19 mouse cellular contexts compared by ENCODE assay signal in the genomic region with DNA sequence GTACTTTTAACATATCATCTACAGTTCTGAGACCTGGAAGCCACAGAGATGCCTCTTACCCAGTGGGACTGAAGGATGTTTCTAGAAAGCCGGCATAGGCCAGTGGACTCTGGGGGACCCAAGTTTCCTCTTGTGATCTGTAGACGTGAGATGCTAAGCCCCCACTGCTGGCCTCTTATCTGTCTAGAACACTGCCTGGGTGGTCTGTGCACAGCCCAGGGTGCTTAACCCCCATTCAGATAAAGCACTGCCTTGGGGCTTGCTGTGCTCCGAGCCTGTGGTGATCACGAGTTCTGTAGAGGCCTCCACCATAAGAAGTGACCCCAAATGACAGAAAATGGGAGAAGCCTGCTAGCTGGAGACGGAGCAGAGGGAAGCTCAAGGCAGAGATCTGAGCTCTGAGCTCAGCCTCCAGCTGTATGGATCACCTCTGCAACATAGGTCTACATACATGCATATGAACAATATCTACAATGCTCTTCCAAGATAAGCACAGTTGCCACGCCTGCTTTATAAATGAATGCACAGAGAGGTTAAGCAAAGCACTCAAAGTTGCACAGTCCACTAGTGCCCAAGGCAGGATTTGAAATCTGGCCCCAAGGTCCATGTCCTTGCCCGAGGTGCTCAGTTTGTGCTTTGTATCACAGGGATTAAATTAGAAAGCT.
DNase-seq lines count a peak whose midpoint lies in the region; ATAC-seq and TF ChIP-seq lines count a peak whose summit lies in the region.
"Had no signal": no experiment of that assay in that cellular context is flagged by ENCODE, and none has a peak within 500 bp of the region (broad histone marks: within the 10 kb centered on the region; RNA-seq: fewer than 3 reads in every experiment).

No protein-coding gene starts in this region.

- H3K9ac ChIP-seq in heart, embryonic 11.5 days (ENCODE audit: low read depth, low read length) = no peak overlapping the region
- H3K9ac ChIP-seq in liver, embryonic 11.5 days (ENCODE audit: low read depth, low read length) = peak overlapping the region; percentile 64
- H3K9ac ChIP-seq in liver, postnatal 0 days (replicated peaks) = no peak overlapping the region
- H3K9ac ChIP-seq: heart, embryonic 15.5 days; limb, embryonic 15.5 days; midbrain, embryonic 15.5 days had no signal

- H3K4me3 ChIP-seq in heart, embryonic 11.5 days (ENCODE audit: low read depth, low read length) = no peak overlapping the region
- peak overlapping the region; percentile 24 for H3K4me3 ChIP-seq in liver, embryonic 11.5 days (ENCODE audit: low read depth, low read length)
- H3K4me3 ChIP-seq in liver, postnatal 0 days (ENCODE audit: low read depth, low read length) = no peak overlapping the region
- H3K4me3 ChIP-seq: embryonic facial prominence, embryonic 12.5 days; gastrocnemius, adult 2 months; heart, embryonic 15.5 days; layer of hippocampus, adult 2 months; limb, embryonic 15.5 days; midbrain, embryonic 15.5 days; myocyte had no signal

- H3K27me3 ChIP-seq in heart, embryonic 11.5 days (ENCODE audit: control insufficient read depth, insufficient read depth, low read length) = no peaks in the 10 kb centered on the region
- no peaks in the 10 kb centered on the region for H3K27me3 ChIP-seq in liver, embryonic 11.5 days (replicated peaks; ENCODE audit: control insufficient read depth, insufficient read depth, low read length)
- no peaks in the 10 kb centered on the region for H3K27me3 ChIP-seq in liver, postnatal 0 days (ENCODE audit: insufficient read depth, low read length)
- H3K27me3 ChIP-seq: embryonic facial prominence, embryonic 12.5 days; heart, embryonic 15.5 days; limb, embryonic 15.5 days; midbrain, embryonic 15.5 days had no signal

- peaks cover 11% of the 10 kb centered on the region for H3K4me1 ChIP-seq in heart, embryonic 11.5 days (ENCODE audit: control insufficient read depth, insufficient read depth, low read length)
- peaks cover 30% of the 10 kb centered on the region for H3K4me1 ChIP-seq in liver, embryonic 11.5 days (replicated peaks; ENCODE audit: control insufficient read depth, insufficient read depth, low read length)
- H3K4me1 ChIP-seq in liver, postnatal 0 days (ENCODE audit: insufficient read depth) = no peaks in the 10 kb centered on the region

- DNase-seq in heart, postnatal 25 days (ENCODE audit: low spot score) = no peak
- DNase-seq in retina, postnatal 1 day = peak; percentile 43
- no peak for DNase-seq in retina, embryonic 14.5 days (ENCODE audit: low spot score)
- DNase-seq in liver, embryonic 11.5 days (ENCODE audit: low spot score) = peak; percentile 59
- DNase-seq in liver, postnatal 0 days = no peak
- no peak for DNase-seq in cerebellum, postnatal 25 days
- no peak for DNase-seq in adrenal gland, adult 2 months
- DNase-seq: cerebellum, adult 9-10 months; gastrocnemius, adult 2 months; kidney, adult 11 months; thymus, adult 18-20 months had no signal

- peak; percentile 70 for ATAC-seq in heart, embryonic 11.5 days (replicated peaks; ENCODE audit: insufficient number of reproducible peaks, low FRiP score, low TSS enrichment)
- ATAC-seq in liver, embryonic 11.5 days (replicated peaks; ENCODE audit: low FRiP score) = peak; percentile 95
- peak; percentile 76 for ATAC-seq in liver, postnatal 0 days
- ATAC-seq: midbrain, embryonic 15.5 days had no signal

- no peak for TF ChIP-seq CTCF in liver, postnatal 0 days (IDR thresholded peaks at IDR 0.05; ENCODE audit: low read depth)

- TF ChIP-seq EP300 in liver, postnatal 0 days (IDR thresholded peaks at IDR 0.05; ENCODE audit: low read depth) = peak; percentile 38; the same call in 1 of the 2 replicates

- H3K9me3 ChIP-seq in heart, embryonic 11.5 days (replicated peaks; ENCODE audit: control insufficient read depth, low read length) = no peaks in the 10 kb centered on the region
- no peaks in the 10 kb centered on the region for H3K9me3 ChIP-seq in liver, embryonic 11.5 days (ENCODE audit: control insufficient read depth, low read length)
- no peaks in the 10 kb centered on the region for H3K9me3 ChIP-seq in liver, postnatal 0 days (ENCODE audit: low read length)
- H3K9me3 ChIP-seq: heart, embryonic 15.5 days; limb, embryonic 15.5 days; midbrain, embryonic 15.5 days had no signal

- intact Hi-C loops in heart, postnatal 25 days (cut with DNase I) = no loop called here

- H3K4me2 ChIP-seq in heart, embryonic 11.5 days = peak overlapping the region; percentile 17
- peak overlapping the region; percentile 59 for H3K4me2 ChIP-seq in liver, embryonic 11.5 days
- no peak overlapping the region for H3K4me2 ChIP-seq in liver, postnatal 0 days (ENCODE audit: low read depth, low read length)
- H3K4me2 ChIP-seq: embryonic facial prominence, embryonic 12.5 days; heart, embryonic 15.5 days; limb, embryonic 15.5 days; midbrain, embryonic 15.5 days had no signal

- WGBS in heart, embryonic 11.5 days (ENCODE audit: insufficient replicate concordance) = 41% methylated on average over 7 of the region's 7 CpGs
- 41% methylated on average over 7 of the region's 7 CpGs for WGBS in liver, embryonic 11.5 days
- WGBS in liver, postnatal 0 days (ENCODE audit: insufficient replicate concordance) = 54% methylated on average over 7 of the region's 7 CpGs

- H3K27ac ChIP-seq in heart, embryonic 11.5 days (ENCODE audit: low read depth, low read length) = no peak overlapping the region
- peak overlapping the region; percentile 91 for H3K27ac ChIP-seq in liver, embryonic 11.5 days (ENCODE audit: low read depth, low read length)
- H3K27ac ChIP-seq in liver, postnatal 0 days (ENCODE audit: low read depth) = no peak overlapping the region
- H3K27ac ChIP-seq: embryonic facial prominence, embryonic 12.5 days; gastrocnemius, adult 2 months; heart, embryonic 15.5 days; kidney, postnatal 0 days; layer of hippocampus, adult 2 months had no signal

- no peaks in the 10 kb centered on the region for H3K36me3 ChIP-seq in heart, embryonic 11.5 days (ENCODE audit: control insufficient read depth, insufficient read depth, low read length)
- H3K36me3 ChIP-seq in liver, embryonic 11.5 days (ENCODE audit: control insufficient read depth, insufficient read depth, low read length) = no peaks in the 10 kb centered on the region
- H3K36me3 ChIP-seq in liver, postnatal 0 days (replicated peaks; ENCODE audit: insufficient read depth, low read length) = no peaks in the 10 kb centered on the region
- H3K36me3 ChIP-seq: embryonic facial prominence, embryonic 12.5 days; heart, embryonic 15.5 days; limb, embryonic 15.5 days; midbrain, embryonic 15.5 days had no signal

Comparison
In these comparisons a context has a peak if more than half of its experiments do, and no peak if none do; other contexts are left out.
1. DNase-seq: peak in retina, postnatal 1 day (single experiment) and liver, embryonic 11.5 days (single experiment); none in heart, postnatal 25 days (single experiment), retina, embryonic 14.5 days (single experiment), liver, postnatal 0 days (single experiment), cerebellum, postnatal 25 days (0 of 2) and adrenal gland, adult 2 months (single experiment).
2. Peak in every context shown above with its lines, with median percentiles within 50 percentile points of each other: ATAC-seq.